Comparison of ENCODE assay signal across 26 mouse cellular contexts in genomic region chr1:57332040-57332439, GRCm38 (mm10). TPM values are rescaled to one million over a fixed set of nuclear protein-coding genes. Genes with fewer than 3 reads are reported as not detected.
DNase-seq lines count a peak whose midpoint lies in the region; ATAC-seq and TF ChIP-seq lines count a peak whose summit lies in the region.
"Had no signal": no experiment of that assay in that cellular context is flagged by ENCODE, and none has a peak within 500 bp of the region (broad histone marks: within the 10 kb centered on the region; RNA-seq: fewer than 3 reads in every experiment).

No protein-coding gene starts in this region.

- no peaks in the 10 kb centered on the region for H3K27me3 ChIP-seq in stomach, embryonic 14.5 days (ENCODE audit: control insufficient read depth, insufficient read depth, low read length)
- H3K27me3 ChIP-seq in stomach, postnatal 0 days (ENCODE audit: control insufficient read depth, insufficient read depth, low read length), result no peaks in the 10 kb centered on the region
- H3K27me3 ChIP-seq in embryonic facial prominence, embryonic 10.5 days (replicated peaks; ENCODE audit: low read depth, poor library complexity, severe bottlenecking), result no peaks in the 10 kb centered on the region
- H3K27me3 ChIP-seq: CH12.LX; embryonic facial prominence, embryonic 15.5 days; forebrain, embryonic 12.5 days had no signal

- no peak overlapping the region for H3K4me2 ChIP-seq in stomach, embryonic 14.5 days (replicated peaks; ENCODE audit: low read depth, low read length)
- H3K4me2 ChIP-seq in stomach, postnatal 0 days (replicated peaks; ENCODE audit: low read depth), result no peak overlapping the region
- H3K4me2 ChIP-seq: embryonic facial prominence, embryonic 13.5 days; embryonic facial prominence, embryonic 15.5 days; forebrain, embryonic 12.5 days had no signal

- H3K4me1 ChIP-seq in stomach, embryonic 14.5 days (ENCODE audit: control insufficient read depth, insufficient read depth, low read length), result no peaks in the 10 kb centered on the region
- no peaks in the 10 kb centered on the region for H3K4me1 ChIP-seq in stomach, postnatal 0 days (replicated peaks; ENCODE audit: control insufficient read depth, insufficient read depth)
- H3K4me1 ChIP-seq in embryonic facial prominence, embryonic 10.5 days, result no peaks in the 10 kb centered on the region
- H3K4me1 ChIP-seq: embryonic facial prominence, embryonic 15.5 days had no signal

- H3K9ac ChIP-seq in stomach, embryonic 14.5 days (replicated peaks; ENCODE audit: low read depth, low read length), result no peak overlapping the region
- H3K9ac ChIP-seq in stomach, postnatal 0 days (ENCODE audit: low read length), result no peak overlapping the region
- H3K9ac ChIP-seq: embryonic facial prominence, embryonic 13.5 days; embryonic facial prominence, embryonic 15.5 days; forebrain, embryonic 12.5 days had no signal

- no peak overlapping the region for H3K27ac ChIP-seq in stomach, embryonic 14.5 days (ENCODE audit: low read length)
- H3K27ac ChIP-seq in stomach, postnatal 0 days (replicated peaks), result no peak overlapping the region
- H3K27ac ChIP-seq in embryonic facial prominence, embryonic 10.5 days (replicated peaks), result no peak overlapping the region
- H3K27ac ChIP-seq: embryonic facial prominence, embryonic 13.5 days; embryonic facial prominence, embryonic 15.5 days; forebrain, embryonic 10.5 days; forebrain, embryonic 12.5 days had no signal

- H3K4me3 ChIP-seq in stomach, embryonic 14.5 days (ENCODE audit: low read depth, low read length), result no peak overlapping the region
- H3K4me3 ChIP-seq in stomach, postnatal 0 days (ENCODE audit: low read depth, low read length), result no peak overlapping the region
- H3K4me3 ChIP-seq in embryonic facial prominence, embryonic 10.5 days, result no peak overlapping the region
- H3K4me3 ChIP-seq: embryonic facial prominence, embryonic 13.5 days; embryonic facial prominence, embryonic 15.5 days; erythroblast, embryonic 14.5 days; forebrain, embryonic 10.5 days; forebrain, embryonic 12.5 days had no signal

- no peak for DNase-seq in stomach, postnatal 0 days (ENCODE audit: low spot score)
- peak; percentile 33 for DNase-seq in R1 (ENCODE audit: low read depth, low spot score)
- DNase-seq in lung, postnatal 10 days, result no peak
- DNase-seq in embryonic facial prominence, embryonic 10.5 days (ENCODE audit: low spot score), result no peak
- DNase-seq: adrenal gland, adult 8-10 months; adrenal gland, postnatal 14 days; adrenal gland, postnatal 36 days; B cell, adult 2 months; cerebellum, adult 11-12 months; cerebellum, adult 2 months; cerebellum, adult 9-10 months; cerebellum, postnatal 10 days; cerebellum, postnatal 25 days had no signal

- no peak for TF ChIP-seq CTCF in stomach, postnatal 0 days (IDR thresholded peaks at IDR 0.05; ENCODE audit: low read depth)

- 0 out of 2 replicates have a peak, but pooled peaks have one; percentile 46 for ATAC-seq in stomach, embryonic 14.5 days (ENCODE audit: insufficient number of reproducible peaks, insufficient read depth, low FRiP score, low read depth)
- no peak; the same call in 1 of the 2 replicates for ATAC-seq in stomach, postnatal 0 days (ENCODE audit: low FRiP score, low TSS enrichment)
- ATAC-seq: activated CD4-positive, CD25-positive, alpha-beta regulatory T cell, adult 4 months; CD4-positive, CD25-positive, alpha-beta regulatory T cell, adult 4 months; forebrain, embryonic 14.5 days; forebrain, embryonic 16.5 days; Patski had no signal

- WGBS in stomach, embryonic 14.5 days, result 22% methylated on average over 4 of the region's 4 CpGs
- WGBS in stomach, postnatal 0 days, result 29% methylated on average over 4 of the region's 4 CpGs
- 23% methylated on average over 4 of the region's 4 CpGs for WGBS in embryonic facial prominence, embryonic 10.5 days

- H3K36me3 ChIP-seq in stomach, embryonic 14.5 days (ENCODE audit: control insufficient read depth, insufficient read depth, low read length), result no peaks in the 10 kb centered on the region
- H3K36me3 ChIP-seq in stomach, postnatal 0 days (ENCODE audit: control insufficient read depth, insufficient read depth, low read length), result no peaks in the 10 kb centered on the region
- H3K36me3 ChIP-seq in embryonic facial prominence, embryonic 10.5 days (replicated peaks), result no peaks in the 10 kb centered on the region
- H3K36me3 ChIP-seq: embryonic facial prominence, embryonic 13.5 days; embryonic facial prominence, embryonic 15.5 days; forebrain, embryonic 10.5 days; forebrain, embryonic 12.5 days; G1E had no signal

- H3K9me3 ChIP-seq in stomach, embryonic 14.5 days (ENCODE audit: control insufficient read depth, low read depth, low read length), result no peaks in the 10 kb centered on the region
- H3K9me3 ChIP-seq in stomach, postnatal 0 days (ENCODE audit: control insufficient read depth, low read length), result no peaks in the 10 kb centered on the region
- no peaks in the 10 kb centered on the region for H3K9me3 ChIP-seq in embryonic facial prominence, embryonic 10.5 days
- H3K9me3 ChIP-seq: embryonic facial prominence, embryonic 13.5 days; embryonic facial prominence, embryonic 15.5 days; forebrain, embryonic 10.5 days; forebrain, embryonic 12.5 days; G1E had no signal

- no peak for TF ChIP-seq EP300 in stomach, postnatal 0 days (optimal IDR thresholded peaks at IDR 0.05)

RNA-seq across cellular contexts. Expression of gene 1700066M21Rik, which starts 45.4 kb away (rescaled TPM):
- 12.1 and 13.0 TPM in 2 replicates for polyA plus RNA-seq in stomach, embryonic 14.5 days (2014; fragmentation: Nextera tagmentation; extraction: Ambion mirVana)
- 7.5 and 7.6 TPM in 2 replicates for polyA plus RNA-seq in stomach, postnatal 0 days (2015; fragmentation: Nextera tagmentation; extraction: Ambion mirVana)
- 8.6 and 11.0 TPM in 2 replicates for polyA plus RNA-seq in embryonic facial prominence, embryonic 10.5 days (2016; fragmentation: Nextera tagmentation; extraction: Ambion mirVana)
